Mouse (Mus musculus) liver, adult 2 months (tissue): ENCODE data around the gene Atp5h.
A peak's percentile ranks its signal among the peaks of the same experiment; 100 is the strongest.

Experiments
- CTCF ChIP-seq: fragments of 200-500 bp; IDR thresholded peaks from 2 replicates; pipeline ENCODE4 v1.5.1; 2011; ENCODE audit warnings: low read depth, low read length, control low read depth
- POLR2A ChIP-seq: fragments of 200-500 bp; IDR thresholded peaks from 2 replicates; pipeline ENCODE4 v1.6.1; 2011; ENCODE audit warnings: low read length, control low read depth; ENCODE audit not compliant: insufficient read depth; ENCODE audit errors: extremely low read depth

GRCm38 (mm10) chr11:115381743-115382539 is 37.8 kb downstream of the Atp5h start, which contains the start of gene Cdr2l:
- no peak for TF ChIP-seq CTCF
- peak; percentile 58; the same call in 1 of the 2 replicates for TF ChIP-seq POLR2A
